Mouse (Mus musculus): Measurements from ENCODE around the gene Mcam.

The Mcam gene

GRCm38 (mm10) chr9:44134101-44134850 lies at the start of gene Mcam:
Gene Mcam (plus strand): TSS chr9:44134469.
- DNase-seq (ENCODE audit: low spot score) = peak; percentile 79

GRCm38 (mm10) chr9:44084659-44085229 lies 49.5 kb upstream of the Mcam start:
- peak; percentile 97 for DNase-seq (ENCODE audit: low spot score)

- no peak for DNase-seq (ENCODE audit: low spot score)
Measured at GRCm38 (mm10) chr9:44085276-44085675, 49.0 kb upstream of the Mcam start.

GRCm38 (mm10) chr9:44085741-44086665 lies 48.3 kb upstream of the Mcam start:
- peak; percentile 38 for DNase-seq (ENCODE audit: low spot score)

- no peak for DNase-seq (ENCODE audit: low spot score)
Measured at GRCm38 (mm10) chr9:44086960-44087359, 47.3 kb upstream of the Mcam start.

GRCm38 (mm10) chr9:44087761-44088455 lies 46.4 kb upstream of the Mcam start:
- no peak for DNase-seq (ENCODE audit: low spot score)

GRCm38 (mm10) chr9:44088877-44089608 lies 45.2 kb upstream of the Mcam start:
- peak; percentile 3 for DNase-seq (ENCODE audit: low spot score)

GRCm38 (mm10) chr9:44093612-44094503 lies 40.4 kb upstream of the Mcam start:
- DNase-seq (ENCODE audit: low spot score) = peak; percentile 77

GRCm38 (mm10) chr9:44094737-44095136 lies 39.5 kb upstream of the Mcam start:
- DNase-seq (ENCODE audit: low spot score) = no peak

GRCm38 (mm10) chr9:44095781-44096180 lies 38.5 kb upstream of the Mcam start:
- no peak for DNase-seq (ENCODE audit: low spot score)

- peak; percentile 39 for DNase-seq (ENCODE audit: low spot score)
Measured at GRCm38 (mm10) chr9:44096536-44096935, 37.7 kb upstream of the Mcam start.

GRCm38 (mm10) chr9:44101490-44101889 lies 32.8 kb upstream of the Mcam start, which contains the start of gene Mfrp:
Gene Mfrp (plus strand): TSS chr9:44101729.
- DNase-seq (ENCODE audit: low spot score) = no peak

GRCm38 (mm10) chr9:44104881-44105280 lies 29.4 kb upstream of the Mcam start:
- no peak for DNase-seq (ENCODE audit: low spot score)

GRCm38 (mm10) chr9:44105781-44106180 lies 28.5 kb upstream of the Mcam start:
- no peak for DNase-seq (ENCODE audit: low spot score)

- no peak for DNase-seq (ENCODE audit: low spot score)
Measured at GRCm38 (mm10) chr9:44106182-44106581, 28.1 kb upstream of the Mcam start.

- DNase-seq (ENCODE audit: low spot score) = no peak
Measured at GRCm38 (mm10) chr9:44106596-44106995, 27.7 kb upstream of the Mcam start.

GRCm38 (mm10) chr9:44107110-44107509 lies 27.2 kb upstream of the Mcam start, which contains the start of gene C1qtnf5:
Gene C1qtnf5 (plus strand): TSS chr9:44107245.
- DNase-seq (ENCODE audit: low spot score) = peak; percentile 79

GRCm38 (mm10) chr9:44107557-44108179 lies 26.6 kb upstream of the Mcam start:
- DNase-seq (ENCODE audit: low spot score) = peak; percentile 73

GRCm38 (mm10) chr9:44108269-44109055 lies 25.8 kb upstream of the Mcam start:
- DNase-seq (ENCODE audit: low spot score) = no peak

Measured in ovary, postnatal 36 days (tissue).